Mouse (Mus musculus) frontal cortex, postnatal 14 days (tissue): Measurements from ENCODE around the gene Plod2.

ENCODE experiments used
- DNase-seq, 2 experiments: peaks; one replicate each; pipeline ENCODE4 v3.0.0; 2022; ENCODE audit warnings: low spot score in 2 of 2

Plod2 gene

DNA sequence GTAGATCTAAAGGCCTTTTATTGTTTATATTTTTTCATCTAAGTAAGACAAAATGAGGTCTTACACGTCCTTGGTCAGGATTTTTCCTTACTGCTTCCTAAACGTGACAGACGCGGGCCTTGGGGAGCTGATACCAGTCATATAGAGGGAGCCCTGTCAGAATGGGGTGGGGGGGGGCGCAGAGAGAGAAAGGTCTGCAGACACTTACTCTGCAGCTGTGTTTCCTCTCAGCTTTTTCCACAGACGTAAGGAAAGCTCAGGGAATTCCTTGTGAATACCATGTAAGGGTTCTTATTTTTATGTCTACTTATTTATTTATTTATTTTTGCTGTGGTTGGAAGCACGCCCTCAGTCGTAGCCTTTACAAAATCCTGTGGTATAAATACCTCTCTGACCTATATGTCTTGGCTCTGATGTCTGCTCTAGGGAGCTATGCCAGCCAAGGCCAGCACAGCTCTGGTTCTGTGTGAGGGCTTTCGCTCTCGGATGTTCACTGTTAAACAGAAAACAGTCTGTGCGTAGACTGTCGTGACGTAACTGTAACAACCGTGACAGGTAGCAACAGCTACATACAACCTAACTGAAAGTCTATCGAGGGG is 58.0 kb downstream of the Plod2 start:
- DNase-seq: no peak

DNA sequence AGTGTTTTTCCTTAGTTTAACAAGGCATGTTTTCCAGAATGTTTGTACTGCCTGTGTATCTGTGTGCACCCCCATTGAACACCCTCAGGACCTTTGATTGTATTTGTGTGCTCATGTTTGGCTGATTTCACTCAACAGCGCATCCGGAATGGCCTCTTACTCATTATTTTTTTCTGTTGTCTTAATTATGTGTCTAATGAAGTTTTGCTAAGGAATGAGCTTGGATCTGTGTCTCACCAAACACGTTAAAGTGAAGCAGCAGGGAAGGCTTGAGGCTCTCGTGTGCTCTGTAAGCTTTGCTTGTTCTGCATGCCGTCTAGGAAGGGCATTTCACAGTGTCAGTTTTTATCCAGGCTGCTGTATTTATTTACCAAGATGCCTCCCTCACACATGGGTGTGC is 59.5 kb downstream of the Plod2 start:
- DNase-seq: no peak

GRCm38 (mm10) chr9:92603541-92603940 is 61.5 kb downstream of the Plod2 start:
- no peak for DNase-seq

- DNase-seq: peak in 1 of 2 experiments; percentile 44
Observed at GRCm38 (mm10) chr9:92610628-92611267, 68.7 kb downstream of the Plod2 start.

DNA sequence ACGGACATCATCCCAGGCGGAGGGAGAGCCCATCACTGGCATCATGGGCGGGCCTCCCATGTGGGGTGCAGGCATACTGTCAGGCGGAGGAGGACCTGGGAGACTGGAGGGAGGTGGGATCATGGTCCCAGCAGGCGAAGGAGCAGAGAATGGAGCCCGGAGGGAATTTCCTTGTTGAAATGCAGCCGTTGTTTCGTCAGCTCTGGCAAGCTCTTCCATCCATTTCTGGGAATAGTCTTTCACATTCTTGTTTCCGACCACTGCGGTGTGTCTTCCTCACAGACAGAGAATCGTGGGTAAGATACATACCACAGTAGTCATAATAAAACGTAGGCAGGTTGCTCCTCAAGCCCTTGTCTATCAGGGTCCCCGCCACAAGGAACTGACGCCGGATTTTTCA is 70.6 kb downstream of the Plod2 start:
- no peak for DNase-seq

DNA sequence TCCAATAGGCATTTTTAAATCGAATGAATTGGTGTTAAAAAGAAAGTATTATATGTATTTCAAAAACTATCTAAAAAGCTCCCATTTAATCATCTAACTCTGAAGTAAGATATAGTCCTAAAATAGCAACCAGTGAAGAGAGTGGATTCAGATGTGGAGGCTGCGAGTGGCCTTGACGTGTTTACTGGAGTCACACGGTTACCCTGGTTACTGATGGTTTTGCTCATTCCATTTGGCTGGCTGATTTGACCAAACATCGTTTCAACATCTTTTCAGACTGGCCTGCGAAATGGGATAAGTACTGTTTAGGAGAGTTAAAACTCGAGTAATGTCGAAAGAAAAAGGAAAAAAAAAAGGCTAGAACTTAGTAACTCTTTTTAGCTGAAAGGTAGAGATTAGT is 71.2 kb downstream of the Plod2 start:
- DNase-seq: no peak

GRCm38 (mm10) chr9:92616418-92616817 is 74.4 kb downstream of the Plod2 start:
- DNase-seq: no peak

- no peak for DNase-seq
Observed at GRCm38 (mm10) chr9:92617376-92617775, 75.4 kb downstream of the Plod2 start.

GRCm38 (mm10) chr9:92620088-92620487 is 78.1 kb downstream of the Plod2 start:
- DNase-seq: no peak

- no peak for DNase-seq
Observed at GRCm38 (mm10) chr9:92621246-92621645, 79.2 kb downstream of the Plod2 start.

GRCm38 (mm10) chr9:92621878-92622282 is 79.9 kb downstream of the Plod2 start:
- DNase-seq: no peak

- DNase-seq: no peak
Observed at GRCm38 (mm10) chr9:92634792-92635191, 92.8 kb downstream of the Plod2 start.

DNA sequence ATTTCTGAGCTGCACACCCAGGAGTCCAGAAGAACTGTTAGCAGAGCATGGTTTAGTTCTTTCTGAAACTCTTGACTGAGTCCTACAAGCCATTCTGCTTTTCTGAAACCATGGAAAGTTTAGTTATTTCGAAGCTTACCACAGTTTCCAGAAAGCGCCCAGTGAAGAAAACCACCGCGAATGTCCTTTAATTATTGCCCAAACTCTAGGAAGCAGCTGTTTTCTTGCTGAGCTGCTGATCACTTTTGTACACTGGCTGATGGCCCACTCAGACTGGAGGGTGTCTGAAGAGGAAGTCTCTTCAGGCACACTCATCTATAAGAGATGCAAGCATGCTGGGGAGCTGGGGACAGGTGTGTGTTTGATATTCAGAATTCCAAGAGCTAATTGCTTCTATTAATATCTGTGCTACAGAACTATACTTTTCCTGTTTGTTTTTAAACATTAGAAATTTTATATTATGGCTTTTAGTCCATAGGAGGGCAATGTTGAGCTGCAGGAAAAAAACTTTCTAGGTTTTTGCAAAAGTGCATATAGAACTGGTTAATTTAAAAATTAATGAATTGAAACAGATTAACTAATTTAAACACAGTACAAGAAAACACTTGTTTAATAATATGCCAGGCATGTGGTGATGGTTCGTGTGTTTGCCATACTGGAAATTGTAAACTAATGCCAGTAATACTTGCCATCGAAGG is 97.3 kb downstream of the Plod2 start:
- no peak for DNase-seq

GRCm38 (mm10) chr9:92641717-92642116 is 99.7 kb downstream of the Plod2 start:
- no peak for DNase-seq
